Comparison of ENCODE assay signal across 16 mouse cellular contexts in the genomic region with DNA sequence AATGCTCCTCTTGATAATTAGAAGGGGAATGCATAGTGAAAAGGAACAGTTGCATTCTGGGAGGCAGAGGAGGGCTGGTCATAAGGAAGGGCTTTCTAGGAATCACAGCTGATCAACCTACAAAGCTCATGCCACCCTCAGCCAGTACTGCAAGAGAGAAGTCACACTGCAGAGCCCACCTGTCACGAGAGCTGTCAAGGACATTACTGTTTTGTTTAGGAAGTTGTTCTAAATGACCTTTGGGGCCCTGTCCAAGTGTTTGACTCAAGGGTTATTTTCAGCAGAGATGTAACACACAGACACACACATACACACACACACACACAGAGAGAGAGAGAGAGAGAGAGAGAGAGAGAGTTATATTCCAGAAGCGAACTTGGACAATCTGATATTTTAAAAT.
"Had no signal": no experiment of that assay in that cellular context is flagged by ENCODE, and none has a peak within 500 bp of the region (broad histone marks: within the 10 kb centered on the region; RNA-seq: fewer than 3 reads in every experiment).

No protein-coding gene starts in this region.

- H3K9me3 ChIP-seq: limb, embryonic 12.5 days; liver, embryonic 13.5 days; midbrain, embryonic 10.5 days; neural tube, embryonic 13.5 days had no signal

- H3K4me3 ChIP-seq: layer of hippocampus, adult 2 months; limb, embryonic 12.5 days; liver, embryonic 13.5 days; midbrain, embryonic 10.5 days; neural tube, embryonic 13.5 days had no signal

- H3K27ac ChIP-seq: layer of hippocampus, adult 2 months; limb, embryonic 12.5 days; liver, embryonic 13.5 days; midbrain, embryonic 10.5 days; neural tube, embryonic 13.5 days had no signal

- H3K4me2 ChIP-seq: limb, embryonic 12.5 days; liver, embryonic 13.5 days; neural tube, embryonic 13.5 days had no signal

- H3K27me3 ChIP-seq: limb, embryonic 12.5 days; liver, embryonic 13.5 days; neural tube, embryonic 13.5 days had no signal

- H3K9ac ChIP-seq: limb, embryonic 12.5 days; liver, embryonic 13.5 days; liver, postnatal 0 days; neural tube, embryonic 13.5 days had no signal

- H3K4me1 ChIP-seq: limb, embryonic 12.5 days had no signal

- H3K36me3 ChIP-seq: limb, embryonic 12.5 days; liver, embryonic 13.5 days; midbrain, embryonic 10.5 days; neural tube, embryonic 13.5 days had no signal

- DNase-seq: kidney, postnatal 10 days; kidney, postnatal 4 days; liver; liver, embryonic 13.5 days; liver, postnatal 0 days; lung, postnatal 4 days; midbrain, embryonic 14.5 days; retina, postnatal 1 day; right cerebral cortex, postnatal 4 days; spleen, adult 18-20 months; thymus, adult 18-20 months; thymus, postnatal 14 days had no signal

- ATAC-seq: liver, postnatal 0 days had no signal
